Mouse (Mus musculus) small intestine, adult 2 months (tissue): ENCODE measurements at regions not wholly inside any gene's neighbourhood (a gene's known extent, or its start where the extent isn't known, plus 50 kb on each side); places are given as distances from the start of the nearest gene placed in this dataset.

Experiments
- H3K27ac ChIP-seq: fragments of 200-500 bp; 2 replicates; pipeline ENCODE4 v1.5.1; 2012; ENCODE audit warnings: low read depth, low read length, control low read depth, inconsistent platforms; ENCODE audit not compliant: insufficient read depth
- H3K27me3 ChIP-seq: fragments of 200-500 bp; 2 replicates; pipeline ENCODE4 v1.6.1; 2012; ENCODE audit warnings: mild to moderate bottlenecking, moderate library complexity, low read length, inconsistent platforms; ENCODE audit not compliant: control insufficient read depth, insufficient read depth
- H3K36me3 ChIP-seq: fragments of 200-500 bp; 2 replicates; pipeline ENCODE4 v1.6.1; 2012; ENCODE audit warnings: mild to moderate bottlenecking, low read length, control low read depth, inconsistent platforms; ENCODE audit not compliant: control insufficient read depth, insufficient read depth
- H3K4me1 ChIP-seq: fragments of 200-500 bp; 2 replicates; pipeline ENCODE4 v1.6.1; 2012; ENCODE audit warnings: low read length, inconsistent platforms, mixed read lengths; ENCODE audit not compliant: control insufficient read depth, insufficient read depth, insufficient read length
- H3K4me3 ChIP-seq: fragments of 200-500 bp; 2 replicates; pipeline ENCODE4 v1.5.1; 2012; ENCODE audit warnings: low read depth, mild to moderate bottlenecking, control low read depth, inconsistent platforms, low read length, moderate library complexity
- CTCF ChIP-seq: fragments of 200-500 bp; IDR thresholded peaks from 2 replicates; pipeline ENCODE4 v1.5.1; 2012; ENCODE audit warnings: low read depth, mild to moderate bottlenecking, control low read depth, inconsistent platforms, low read length, moderate library complexity, mixed read lengths; ENCODE audit not compliant: insufficient replicate concordance, insufficient read length; ENCODE audit errors: extremely low read depth
- POLR2A ChIP-seq: fragments of 200-500 bp; IDR thresholded peaks from 2 replicates; pipeline ENCODE4 v1.6.1; 2012; ENCODE audit warnings: low read depth, mild to moderate bottlenecking, control low read depth, inconsistent platforms, low read length, moderate library complexity
- WGBS: fragments of 180-500 bp; shearing (Covaris S2); methylation state at CpG from one replicate; pipeline ENCODE4 v1.1.7; 2018; 5-methylcytosine and 5-hydroxymethylcytosine counted together

- Histone ChIP-seq H3K4me3 (no peak overlapping the region), H3K27me3 (no peaks in the 10 kb centered on the region), H3K27ac (no peak overlapping the region), H3K4me1 (no peaks in the 10 kb centered on the region), H3K36me3 (no peaks in the 10 kb centered on the region)
- WGBS: 37% methylated on average over 1 of the region's 1 CpGs
- TF ChIP-seq POLR2A (no peak), CTCF (no peak)
Observed at GRCm38 (mm10) chr12:10062006-10062514, 307.7 kb upstream of the Nt5c1b start.

GRCm38 (mm10) chr12:10078341-10078740, 291.4 kb upstream of the Nt5c1b start:
- Histone ChIP-seq H3K4me3 (no peak overlapping the region), H3K36me3 (no peaks in the 10 kb centered on the region), H3K27me3 (no peaks in the 10 kb centered on the region), H3K27ac (no peak overlapping the region), H3K4me1 (no peaks in the 10 kb centered on the region)
- WGBS: 56% methylated on average over 5 of the region's 5 CpGs
- TF ChIP-seq POLR2A: no peak
- no peak for TF ChIP-seq CTCF

GRCm38 (mm10) chr12:10079482-10079881, 290.3 kb upstream of the Nt5c1b start:
- Histone ChIP-seq H3K36me3 (no peaks in the 10 kb centered on the region), H3K4me1 (no peaks in the 10 kb centered on the region), H3K4me3 (no peak overlapping the region), H3K27me3 (no peaks in the 10 kb centered on the region), H3K27ac (no peak overlapping the region)
- no peak for TF ChIP-seq POLR2A
- TF ChIP-seq CTCF: no peak
- WGBS: 78% methylated on average over 9 of the region's 9 CpGs

- no peak overlapping the region for H3K27ac ChIP-seq
- no peaks in the 10 kb centered on the region for H3K27me3 ChIP-seq
- H3K4me3 ChIP-seq: no peak overlapping the region
- WGBS: 17% methylated on average over 1 of the region's 1 CpGs
- no peaks in the 10 kb centered on the region for H3K4me1 ChIP-seq
- TF ChIP-seq CTCF: no peak
- no peak for TF ChIP-seq POLR2A
- H3K36me3 ChIP-seq: no peaks in the 10 kb centered on the region
Observed at GRCm38 (mm10) chr12:10112874-10113453, 256.8 kb upstream of the Nt5c1b start.

- H3K4me1 ChIP-seq: no peaks in the 10 kb centered on the region
- TF ChIP-seq CTCF (no peak), POLR2A (no peak)
- no peaks in the 10 kb centered on the region for H3K27me3 ChIP-seq
- 76% methylated on average over 2 of the region's 2 CpGs for WGBS
- no peak overlapping the region for H3K27ac ChIP-seq
- H3K4me3 ChIP-seq: no peak overlapping the region
- no peaks in the 10 kb centered on the region for H3K36me3 ChIP-seq
Observed at GRCm38 (mm10) chr12:10122102-10122501, 247.7 kb upstream of the Nt5c1b start.

- no peak for TF ChIP-seq CTCF
- TF ChIP-seq POLR2A: no peak
- H3K27ac ChIP-seq: no peak overlapping the region
- WGBS: 18% methylated on average over 3 of the region's 3 CpGs
- no peaks in the 10 kb centered on the region for H3K27me3 ChIP-seq
- H3K4me1 ChIP-seq: no peaks in the 10 kb centered on the region
- H3K4me3 ChIP-seq: no peak overlapping the region
- no peaks in the 10 kb centered on the region for H3K36me3 ChIP-seq
Observed at GRCm38 (mm10) chr12:10127995-10128573, 241.7 kb upstream of the Nt5c1b start.

- H3K4me3 ChIP-seq: no peak overlapping the region
- 14% methylated on average over 3 of the region's 3 CpGs for WGBS
- H3K36me3 ChIP-seq: no peaks in the 10 kb centered on the region
- H3K4me1 ChIP-seq: no peaks in the 10 kb centered on the region
- TF ChIP-seq CTCF: no peak
- TF ChIP-seq POLR2A: no peak
- H3K27ac ChIP-seq: no peak overlapping the region
- H3K27me3 ChIP-seq: no peaks in the 10 kb centered on the region
Observed at GRCm38 (mm10) chr12:10134141-10134540, 235.6 kb upstream of the Nt5c1b start.
